Mouse (Mus musculus) kidney, adult 18-20 months (tissue): ENCODE measurements around the gene Map3k5.
A peak's percentile ranks its signal among the peaks of the same experiment; 100 is the strongest.

Source experiments
- DNase-seq: peaks from one replicate; pipeline ENCODE4 v3.0.0; 2021

Map3k5 gene

DNA sequence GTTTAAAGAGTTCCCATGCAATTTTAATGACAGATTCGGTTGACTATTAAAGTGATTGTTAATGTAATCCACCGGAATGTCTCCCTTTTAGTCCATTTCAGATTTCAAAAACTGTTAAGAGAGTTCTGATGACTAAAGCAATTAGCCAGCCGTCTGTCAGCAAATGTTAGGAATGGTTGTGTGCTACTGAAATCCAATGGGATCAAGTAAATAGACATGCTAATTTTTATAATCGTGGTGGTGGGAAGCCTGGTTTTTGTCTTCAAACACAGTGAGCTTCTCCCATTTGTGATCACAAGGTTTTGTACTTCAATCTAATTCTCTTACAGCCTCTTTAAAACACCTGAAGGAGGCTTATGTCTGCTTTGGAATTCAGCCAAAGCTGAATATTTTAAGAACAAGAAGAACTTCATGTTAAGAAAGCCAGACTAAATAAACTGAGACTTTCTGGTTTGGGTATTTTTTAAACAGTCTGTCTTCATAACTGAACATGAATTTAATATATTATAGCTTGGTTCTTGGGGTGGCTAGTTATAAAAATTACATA, 1.6 kb downstream of the Map3k5 start:
- no peak for DNase-seq

- peak; percentile 53 for DNase-seq
Observed at GRCm38 (mm10) chr10:19936961-19937708, 2.9 kb downstream of the Map3k5 start.

GRCm38 (mm10) chr10:19938738-19939137, 4.5 kb downstream of the Map3k5 start:
- DNase-seq, result peak; percentile 51

DNA sequence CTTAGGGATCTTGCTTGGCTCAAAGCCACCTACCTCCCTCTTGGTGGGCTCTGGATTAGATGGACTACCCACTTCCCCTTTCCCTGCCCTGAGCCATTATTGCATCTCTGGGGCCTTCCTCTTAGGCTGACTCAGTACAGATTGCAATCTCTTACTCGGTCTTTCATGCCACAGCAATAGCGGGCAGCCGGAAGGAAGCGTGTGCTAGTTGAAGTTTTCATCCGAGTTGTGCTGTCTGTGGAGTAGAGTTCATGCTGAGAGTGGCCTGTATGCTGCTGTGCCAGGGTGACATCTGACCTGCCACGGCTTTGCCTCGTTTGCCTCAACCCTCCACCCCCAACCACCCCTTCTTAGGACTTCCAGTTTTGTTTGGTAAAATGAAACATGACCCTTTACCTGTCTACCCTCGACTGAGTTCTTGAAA, 5.0 kb downstream of the Map3k5 start:
- peak; percentile 62 for DNase-seq

DNA sequence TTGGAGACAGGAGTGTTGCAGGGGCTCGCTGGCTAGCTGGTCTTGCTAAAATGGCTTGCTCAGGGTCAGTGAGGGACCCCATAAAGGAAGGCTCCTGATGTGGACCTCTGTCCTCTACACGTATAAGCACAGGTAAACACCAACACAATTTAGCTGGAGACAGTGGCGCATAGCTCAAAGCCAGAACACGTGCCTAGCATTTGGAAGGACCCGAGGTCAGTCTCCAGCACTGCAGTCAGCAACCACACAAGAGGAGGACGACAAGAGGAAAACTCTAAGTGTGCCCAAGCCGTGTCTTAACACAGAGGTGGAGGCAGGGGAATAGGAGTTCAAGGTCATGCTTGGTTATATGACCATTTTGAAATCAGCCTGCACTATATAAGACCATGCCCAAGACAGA, 5.9 kb downstream of the Map3k5 start:
- DNase-seq, result no peak

- no peak for DNase-seq
Observed at GRCm38 (mm10) chr10:19940626-19941025, 6.4 kb downstream of the Map3k5 start.

DNA sequence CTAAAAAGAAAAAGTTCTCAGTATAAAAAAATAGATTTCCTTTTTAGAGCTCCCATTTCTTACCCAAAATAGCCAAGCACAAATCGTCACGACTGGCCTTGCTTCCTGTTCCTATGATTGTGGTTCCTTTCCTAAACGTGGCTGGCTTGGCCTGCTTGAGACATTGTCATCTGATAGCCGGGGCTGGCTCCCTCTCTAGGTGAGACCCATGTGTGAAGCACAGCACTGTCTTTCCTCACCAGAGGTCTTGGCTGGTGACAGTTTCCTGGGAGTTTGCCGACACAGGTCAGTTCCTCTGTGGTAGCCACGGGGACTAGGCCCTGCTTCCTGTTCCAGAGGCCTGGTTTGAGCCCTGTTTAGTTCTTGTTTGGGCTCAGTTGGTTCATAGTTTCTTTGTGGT, 6.8 kb downstream of the Map3k5 start:
- DNase-seq, result peak; percentile 59

- no peak for DNase-seq
Observed at GRCm38 (mm10) chr10:19941914-19942313, 7.6 kb downstream of the Map3k5 start.

DNA sequence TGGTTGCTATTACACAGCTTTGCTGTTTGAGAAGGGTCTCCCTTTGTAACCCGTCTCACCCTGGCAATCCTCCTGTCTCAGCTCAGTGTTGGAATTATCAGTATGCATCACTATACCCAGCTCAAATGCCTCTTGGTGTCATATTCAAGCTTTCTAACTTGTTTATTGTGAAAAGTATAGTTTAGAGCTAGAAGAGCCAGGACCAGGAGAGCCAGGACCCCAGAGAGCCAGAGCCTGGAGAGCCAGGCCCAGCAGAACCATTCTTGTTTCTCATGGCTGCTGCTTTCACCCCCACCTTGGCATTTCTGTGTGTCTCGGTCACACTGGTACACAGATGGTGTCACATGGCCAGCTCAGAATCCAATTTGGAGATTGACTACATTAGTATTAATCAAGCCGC, 8.3 kb downstream of the Map3k5 start:
- no peak for DNase-seq

DNA sequence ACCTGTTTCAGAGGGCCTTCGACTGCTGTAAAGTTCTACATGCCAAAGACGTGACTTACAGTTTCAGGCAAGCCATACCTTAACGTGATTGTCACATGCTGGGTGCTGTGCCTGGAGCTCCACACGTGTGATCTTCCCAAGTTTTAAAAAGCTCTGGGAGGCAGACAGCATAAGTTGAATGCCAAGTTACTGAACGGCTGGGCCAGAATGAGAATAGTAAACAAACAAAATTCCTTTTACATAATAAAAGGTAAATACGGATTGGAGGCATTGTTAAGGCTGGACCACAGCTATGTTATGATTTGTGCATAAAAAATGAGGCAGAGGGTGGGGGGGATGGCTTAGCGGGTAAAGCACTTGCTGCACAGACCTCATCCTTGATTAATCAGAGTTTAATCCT, 11.4 kb downstream of the Map3k5 start:
- no peak for DNase-seq

GRCm38 (mm10) chr10:19946644-19947043, 12.4 kb downstream of the Map3k5 start:
- DNase-seq, result no peak

DNA sequence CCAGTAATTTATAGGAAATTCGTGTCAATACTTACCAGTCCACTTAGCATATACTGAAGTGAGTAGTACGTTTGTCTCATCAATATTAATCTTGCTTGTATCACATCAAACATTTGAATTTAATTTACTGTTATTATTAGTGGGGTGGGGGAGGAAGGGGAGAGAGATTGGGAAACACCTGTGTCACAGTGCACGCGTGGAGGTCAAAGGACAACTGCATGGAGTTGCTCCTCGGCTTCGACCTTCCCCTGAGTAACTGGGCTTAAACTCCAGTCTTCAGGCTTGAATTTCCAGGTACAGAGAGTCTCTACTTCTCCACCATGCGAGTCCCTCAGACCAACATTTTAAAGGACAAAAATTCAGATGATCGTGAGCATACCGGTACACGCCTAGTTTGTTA, 13.2 kb downstream of the Map3k5 start:
- no peak for DNase-seq

DNA sequence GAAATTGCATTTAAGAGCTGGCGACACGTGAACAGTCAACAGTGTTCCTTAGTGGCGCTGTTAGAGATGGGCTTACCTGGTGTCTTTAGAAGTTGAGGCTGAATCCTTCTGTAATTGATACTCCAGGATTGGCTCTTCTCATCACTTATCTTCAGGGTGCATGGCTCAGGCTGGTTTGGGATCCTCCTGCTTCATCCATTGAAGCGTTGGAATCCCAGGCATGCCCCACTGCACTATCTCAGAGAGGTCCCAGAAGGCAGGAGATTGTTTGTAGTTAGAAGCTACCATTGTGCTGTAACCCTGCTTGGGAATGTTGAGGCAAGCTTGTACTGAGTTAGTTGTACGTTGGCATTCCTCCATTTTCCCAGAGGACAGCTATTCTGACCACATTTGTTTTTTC, 13.6 kb downstream of the Map3k5 start:
- DNase-seq, result no peak

- DNase-seq, result no peak
Observed at GRCm38 (mm10) chr10:19948381-19948780, 14.1 kb downstream of the Map3k5 start.

DNA sequence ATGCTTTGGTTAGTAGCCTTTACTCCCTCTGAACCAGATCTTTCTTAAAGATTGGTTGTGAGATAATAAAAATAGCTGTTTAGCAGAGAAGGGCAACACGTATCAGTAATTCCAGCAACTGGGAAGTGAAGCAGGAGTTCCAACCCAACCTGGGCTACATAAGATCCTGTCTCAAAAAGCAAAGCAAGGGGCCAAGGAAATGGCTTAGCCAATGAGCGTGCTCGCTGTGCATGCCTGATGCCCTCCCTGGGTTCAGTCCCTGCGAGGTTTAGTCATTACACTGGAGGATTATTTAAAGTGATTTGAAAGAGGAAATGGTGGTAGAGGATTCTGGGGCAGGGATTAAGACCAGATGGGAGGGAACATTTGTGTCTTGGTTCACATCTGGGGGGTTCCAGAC, 14.8 kb downstream of the Map3k5 start:
- DNase-seq, result no peak

DNA sequence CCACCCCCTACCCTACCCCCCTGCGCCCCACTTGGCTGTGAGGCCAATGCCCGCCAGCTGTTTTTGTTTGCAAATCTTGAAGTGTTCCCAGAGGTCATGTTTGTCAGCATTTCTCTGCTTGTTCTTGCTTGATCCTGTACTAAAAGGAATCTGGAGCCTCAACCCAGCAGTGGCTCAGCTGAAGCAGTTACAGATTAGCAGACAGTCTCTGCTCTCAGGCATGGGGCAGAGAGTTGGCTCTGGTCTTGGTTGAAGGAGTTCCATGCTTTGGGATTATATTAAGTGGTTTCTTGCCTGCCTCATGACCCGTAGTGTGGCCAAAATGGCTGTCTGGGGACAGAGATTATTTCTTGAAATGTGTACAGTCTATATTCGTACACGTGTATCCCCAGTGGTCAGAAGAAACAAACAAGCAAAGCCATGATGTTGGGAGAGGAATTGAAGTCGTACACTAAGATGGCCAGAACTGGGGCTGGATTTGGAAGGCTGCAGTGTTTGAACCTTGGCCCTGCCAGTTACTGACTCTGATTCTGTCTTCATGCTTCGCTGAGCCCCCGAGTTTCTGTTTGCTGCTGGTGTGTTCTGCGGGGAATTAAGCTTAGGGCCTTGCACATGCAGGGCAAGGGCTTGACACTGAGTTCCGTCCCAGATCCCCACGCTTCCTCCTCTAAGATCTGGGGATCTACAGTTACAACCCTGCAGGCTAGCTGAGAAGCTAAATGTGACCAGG, 18.9 kb downstream of the Map3k5 start:
- DNase-seq, result peak; percentile 60

DNA sequence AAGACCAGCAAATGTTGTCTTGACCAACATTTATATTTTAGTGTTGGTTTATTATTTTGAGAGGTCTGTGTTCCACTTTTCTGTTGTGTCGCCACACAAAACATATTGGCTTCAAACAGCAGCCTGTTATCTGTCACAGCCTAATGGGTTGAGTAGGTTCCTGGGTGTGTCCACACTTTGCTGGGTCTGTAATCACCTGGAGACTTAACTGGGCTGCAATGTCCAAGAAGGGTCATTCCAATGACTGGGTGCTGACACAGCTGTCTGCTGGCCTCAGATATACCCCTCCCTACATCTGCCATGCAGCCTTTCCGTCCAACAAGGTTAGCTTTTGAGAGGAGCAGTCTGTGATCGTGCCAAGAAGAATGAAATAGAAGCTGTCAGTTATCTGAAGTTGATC, 20.3 kb downstream of the Map3k5 start:
- no peak for DNase-seq

- no peak for DNase-seq
Observed at GRCm38 (mm10) chr10:19955817-19956216, 21.5 kb downstream of the Map3k5 start.

- no peak for DNase-seq
Observed at GRCm38 (mm10) chr10:19956745-19957144, 22.5 kb downstream of the Map3k5 start.

DNA sequence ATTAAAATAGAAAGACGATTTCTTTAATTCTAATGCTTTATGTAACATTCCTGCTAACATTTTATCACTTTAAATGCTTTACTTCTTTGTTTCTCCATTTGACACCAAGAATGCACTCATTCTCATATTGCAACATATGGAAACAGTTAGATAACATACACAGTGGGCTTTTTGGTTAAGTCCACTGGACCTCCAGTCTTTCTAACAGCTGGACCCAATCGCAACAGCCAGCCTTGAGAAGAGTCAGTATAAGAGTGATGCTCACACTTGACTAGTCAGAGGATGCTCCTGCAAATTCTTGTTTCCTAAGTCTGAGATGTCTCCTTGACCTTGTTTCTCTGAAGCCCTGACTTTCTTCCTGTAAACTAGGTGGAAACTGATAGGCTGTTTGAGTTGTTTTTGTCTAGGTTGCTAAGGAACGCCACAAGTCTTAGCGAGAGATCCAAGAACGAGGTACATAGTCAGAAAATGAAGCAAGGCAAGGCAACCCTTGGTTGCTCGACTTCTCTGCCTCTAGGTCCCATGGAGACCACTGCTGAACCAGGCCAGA, 26.6 kb downstream of the Map3k5 start:
- DNase-seq, result no peak

- DNase-seq, result no peak
Observed at GRCm38 (mm10) chr10:19962746-19963145, 28.5 kb downstream of the Map3k5 start.

DNA sequence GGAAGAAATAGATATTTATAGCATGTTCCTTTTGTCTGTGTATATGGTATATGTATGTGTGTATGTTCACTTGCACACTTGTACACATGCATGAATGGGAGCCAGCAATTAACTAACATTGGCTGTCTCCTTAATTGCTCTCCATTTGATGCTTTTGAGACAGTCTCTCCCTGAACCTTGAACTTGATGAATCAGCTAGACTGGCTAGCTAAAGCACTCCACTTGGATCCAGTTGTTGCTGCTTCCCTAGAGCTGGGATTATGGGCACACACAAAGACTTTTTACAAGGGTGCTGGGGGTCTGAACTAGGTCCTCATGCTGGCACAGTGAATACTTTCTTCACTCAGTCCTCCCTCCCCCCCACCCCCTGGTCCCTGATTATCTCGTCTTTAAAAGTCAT, 28.9 kb downstream of the Map3k5 start:
- DNase-seq, result no peak

GRCm38 (mm10) chr10:19964105-19964504, 29.8 kb downstream of the Map3k5 start:
- no peak for DNase-seq

DNA sequence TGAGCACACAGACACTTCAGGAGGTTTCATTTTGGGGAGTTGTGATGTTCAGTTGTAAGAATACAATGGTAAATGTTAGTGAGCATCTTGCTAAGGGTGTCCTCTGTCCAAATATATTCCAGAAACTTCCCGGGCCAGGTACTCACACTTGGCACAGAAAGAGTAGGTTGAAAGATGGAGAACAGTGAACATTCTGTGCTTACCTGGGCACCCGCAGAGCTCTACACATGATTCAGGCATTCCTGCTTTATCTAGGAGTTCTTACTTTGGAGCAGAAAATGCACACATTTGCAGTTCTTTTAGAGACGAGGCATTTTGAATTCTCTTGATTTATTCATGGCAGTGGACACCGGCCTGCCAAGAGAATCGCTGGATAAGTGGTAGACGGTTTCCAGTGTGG, 32.3 kb downstream of the Map3k5 start:
- DNase-seq, result no peak
